Mouse (Mus musculus): ENCODE data around the gene Pip5k1b.

Pip5k1b gene

DNA sequence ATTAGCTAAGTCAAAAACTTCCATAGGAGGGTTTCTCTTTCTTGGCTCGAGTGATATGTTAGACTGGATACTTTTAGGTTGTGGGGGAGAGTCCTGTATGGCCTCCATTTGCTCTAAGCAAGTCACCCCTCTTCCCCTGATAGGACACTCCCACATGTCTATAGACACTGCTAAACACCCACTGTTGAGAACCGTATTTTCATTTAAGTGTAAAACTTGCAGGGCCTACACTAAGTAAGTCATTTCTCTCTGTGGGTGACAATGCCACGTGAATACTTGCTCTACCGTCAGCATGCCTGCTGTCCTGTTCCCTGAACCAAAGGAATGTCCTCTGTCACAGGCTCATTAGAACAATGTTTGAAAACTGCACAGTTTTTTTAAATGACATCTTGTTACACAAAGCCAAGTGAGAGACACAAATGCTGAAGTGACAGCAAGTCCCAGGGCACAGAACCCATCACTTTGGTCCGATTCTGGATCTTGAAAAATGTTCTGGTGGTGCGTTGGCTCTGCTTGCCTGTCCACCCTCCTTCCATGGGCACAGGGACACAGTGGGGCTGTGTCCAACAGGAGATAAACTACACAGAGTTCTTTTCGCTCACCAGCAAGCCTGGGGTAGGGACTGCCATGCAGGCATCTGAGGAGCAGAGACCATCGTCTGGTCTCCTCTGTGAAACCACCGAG is 138.6 kb downstream of the Pip5k1b start:
- DNase-seq (ENCODE audit: low spot score) = no peak

DNA sequence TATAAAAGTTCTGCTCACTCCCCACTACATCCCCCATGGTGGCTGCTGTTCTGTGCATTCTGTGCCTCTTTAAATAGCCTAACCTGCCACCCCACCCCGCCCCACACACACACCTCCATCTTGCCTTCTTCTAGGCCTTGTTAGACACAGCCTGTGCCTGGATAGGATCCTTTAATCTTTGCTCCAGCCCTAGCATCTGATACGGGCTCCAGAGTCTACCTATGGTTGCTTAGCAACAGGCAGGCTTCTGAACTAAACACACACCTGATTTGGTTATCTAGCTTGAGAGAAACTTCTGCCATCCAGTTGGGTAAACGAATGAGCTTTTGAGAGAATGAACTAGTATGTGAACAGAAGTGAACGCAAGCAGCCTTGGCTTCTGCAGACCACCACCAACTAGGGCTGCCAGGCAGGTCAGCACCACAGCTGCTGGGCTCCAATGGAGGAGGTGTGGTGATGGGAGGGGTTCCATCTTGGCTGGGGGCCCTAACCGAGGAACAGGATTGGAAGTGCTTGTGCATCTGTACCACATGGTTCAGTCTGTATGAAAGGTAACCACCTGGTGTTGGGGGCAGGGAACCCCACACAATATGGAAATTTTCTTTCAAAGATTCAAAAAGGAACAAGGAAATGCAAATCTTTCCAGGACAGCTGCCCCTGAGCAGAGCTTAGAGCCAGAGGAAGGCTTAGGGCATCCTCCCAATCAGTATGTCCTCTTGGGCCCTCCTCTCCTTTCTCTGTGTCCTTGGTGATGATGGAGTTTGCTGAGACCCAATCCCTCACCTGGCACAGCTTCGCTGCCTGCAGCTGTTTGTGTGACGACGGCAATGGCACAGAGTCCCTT is 139.7 kb downstream of the Pip5k1b start:
- DNase-seq (ENCODE audit: low spot score) = no peak

DNA sequence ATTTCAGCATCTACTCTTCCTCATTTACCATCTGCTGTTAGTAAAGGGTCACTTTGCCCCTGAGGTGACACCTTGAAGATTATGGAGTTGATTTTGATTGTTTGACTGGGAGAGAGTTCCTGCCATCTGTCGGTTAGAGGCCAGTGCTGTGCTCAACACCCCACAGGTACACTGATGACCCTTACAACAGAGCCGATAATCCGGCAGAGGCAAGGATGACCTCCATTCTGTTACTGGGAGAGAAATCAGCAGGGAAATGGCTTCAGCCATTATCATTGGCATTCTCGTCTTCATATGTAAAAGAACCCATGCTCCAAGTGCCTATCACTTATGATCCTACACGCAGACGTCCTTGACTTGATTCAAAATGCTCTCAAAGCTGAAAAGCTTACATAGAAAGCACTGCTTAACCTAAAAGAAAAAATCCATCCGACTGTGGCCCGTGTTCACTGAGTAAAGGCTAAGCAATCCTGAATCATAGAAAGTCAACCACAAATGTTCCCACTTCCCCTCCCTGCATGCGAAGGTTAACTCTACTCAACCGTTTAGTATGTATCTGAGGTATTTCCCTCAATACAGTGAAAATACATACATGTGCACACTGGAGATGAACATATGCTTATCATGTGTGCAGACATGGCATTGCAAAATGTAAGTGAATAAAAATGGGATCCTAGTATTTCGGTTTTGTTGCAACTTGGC is 146.7 kb downstream of the Pip5k1b start:
- DNase-seq (ENCODE audit: low spot score) = no peak

DNA sequence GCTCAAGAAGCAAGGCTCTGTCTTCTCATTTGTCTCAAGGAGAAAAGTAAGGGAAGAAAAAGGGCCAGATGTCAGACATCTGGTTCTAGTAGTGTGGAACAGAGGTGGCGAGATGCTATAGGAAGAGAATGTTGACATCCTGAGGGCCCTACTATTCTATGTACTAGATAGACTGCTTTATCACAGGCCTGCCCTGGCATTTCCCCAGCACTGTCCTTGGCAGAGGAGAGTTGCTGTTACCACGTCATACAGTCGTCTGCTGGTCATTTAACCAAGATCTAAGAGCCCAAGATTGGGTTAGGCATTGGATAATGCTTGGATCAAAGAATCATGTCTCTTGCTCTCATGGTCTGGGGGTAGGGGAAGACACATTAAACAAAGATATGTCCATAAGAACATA is 151.0 kb downstream of the Pip5k1b start:
- DNase-seq (ENCODE audit: low spot score) = no peak

DNA sequence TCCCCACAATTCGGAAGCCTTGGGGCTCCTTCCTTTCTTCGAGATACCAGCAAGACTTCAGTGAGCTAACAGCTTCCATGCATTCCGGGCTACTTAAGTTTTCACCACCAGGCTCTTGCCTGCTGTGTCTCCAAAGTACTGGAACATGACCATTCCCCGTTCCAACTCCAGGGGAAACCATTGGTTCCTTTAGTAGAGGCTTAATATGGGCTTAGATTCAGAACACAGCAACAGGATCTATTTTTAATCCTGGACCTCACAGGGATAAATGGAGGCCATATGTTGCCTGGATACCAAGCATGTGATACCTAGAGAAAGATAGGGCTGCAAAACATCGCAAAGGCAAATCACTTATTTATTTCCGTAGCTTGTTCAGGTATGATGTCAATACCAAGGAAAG is 152.4 kb downstream of the Pip5k1b start:
- no peak for DNase-seq (ENCODE audit: low spot score)

DNA sequence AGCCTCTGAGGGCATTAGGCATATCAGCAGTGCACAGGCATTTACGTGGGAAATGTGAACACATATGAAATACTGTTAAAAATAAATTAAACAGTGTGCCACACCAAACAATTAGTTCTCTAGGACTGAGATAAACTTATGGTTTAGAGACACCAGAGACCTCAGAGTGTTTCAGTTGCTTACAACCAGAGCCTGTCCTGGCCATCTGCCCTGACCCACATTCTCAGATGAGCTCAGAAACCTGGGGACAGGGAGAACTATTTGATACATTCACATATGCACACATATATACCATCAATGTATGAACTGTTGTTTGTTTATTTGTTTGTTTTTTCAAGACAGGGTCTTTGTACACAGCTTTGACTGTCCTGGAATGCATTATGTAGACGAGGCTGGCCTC is 161.8 kb downstream of the Pip5k1b start:
- no peak for DNase-seq (ENCODE audit: low spot score)

DNA sequence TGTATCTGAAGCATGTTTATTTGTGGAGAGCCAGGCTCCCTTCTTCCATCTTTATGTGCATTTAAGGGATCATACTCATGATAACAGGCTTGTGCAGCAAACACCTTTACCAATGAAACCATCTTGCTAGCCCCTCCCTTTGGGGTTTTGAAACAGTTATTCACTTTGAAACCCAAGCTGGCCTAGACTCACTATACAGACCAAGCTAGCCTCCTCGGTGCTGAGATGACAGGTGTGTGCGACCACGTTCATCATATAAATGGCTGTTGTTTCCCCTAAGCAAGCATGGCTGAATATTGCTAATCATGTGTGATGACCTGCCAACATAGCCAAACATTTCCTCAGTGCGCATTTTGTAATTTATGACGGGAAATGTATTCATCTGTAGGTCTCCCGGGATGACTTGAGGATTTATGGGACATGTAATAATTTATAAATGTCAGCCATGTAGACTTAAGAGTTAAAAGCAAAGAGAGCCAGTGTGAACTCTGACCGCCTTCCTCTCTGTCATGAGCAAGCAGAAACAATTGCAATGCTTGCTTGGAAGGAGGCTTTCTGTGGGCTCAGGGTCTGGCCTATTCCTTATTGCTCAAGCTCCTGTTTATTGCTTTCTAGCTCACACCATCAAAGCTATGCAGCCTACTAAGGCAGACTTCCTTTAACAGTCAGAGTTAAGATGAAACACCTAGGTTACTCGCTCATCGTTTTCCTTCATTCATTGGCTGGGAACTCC is 164.0 kb downstream of the Pip5k1b start:
- DNase-seq (ENCODE audit: low spot score) = peak; percentile 41

DNA sequence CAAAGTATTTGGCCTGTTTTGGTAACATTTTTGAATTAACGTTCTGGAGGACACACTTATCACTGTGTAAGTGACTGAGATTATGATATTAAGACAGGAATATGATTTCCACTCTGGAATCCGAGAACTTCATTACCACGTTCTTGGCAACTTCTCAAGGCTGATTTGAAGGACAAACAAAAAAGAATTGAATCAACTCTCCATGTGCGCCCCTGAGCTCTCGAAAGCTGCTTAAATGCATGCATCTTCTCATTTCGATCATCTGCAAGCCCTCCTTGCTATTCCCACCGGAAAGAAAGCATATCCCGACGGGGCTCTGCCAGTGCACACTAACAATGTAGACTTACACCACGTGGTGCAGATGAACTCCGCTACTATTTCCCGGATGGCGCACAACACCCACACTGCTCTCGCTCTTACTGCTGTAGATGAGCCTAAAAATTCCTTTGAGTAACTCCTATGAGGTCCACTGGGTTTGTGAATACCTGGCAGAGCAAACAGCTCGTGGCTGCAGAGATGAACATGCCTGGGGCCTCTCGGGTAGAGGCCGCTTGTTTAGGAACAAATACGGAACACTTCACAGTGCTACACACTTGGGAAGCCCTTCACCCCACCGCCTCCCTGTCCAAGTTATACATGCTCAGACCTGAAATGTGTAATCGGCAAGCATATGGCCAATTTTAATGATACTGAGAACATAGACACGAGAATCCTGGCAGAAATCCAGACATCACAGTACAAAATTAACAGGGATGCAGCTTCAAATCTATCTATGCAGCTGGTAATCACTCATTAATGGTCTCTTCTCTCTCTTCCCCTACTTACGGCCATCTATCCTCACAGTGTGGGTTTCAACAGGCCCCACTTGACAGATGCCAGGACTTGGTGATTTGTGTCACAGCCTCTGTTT is 168.5 kb downstream of the Pip5k1b start:
- DNase-seq (ENCODE audit: low spot score) = no peak

DNA sequence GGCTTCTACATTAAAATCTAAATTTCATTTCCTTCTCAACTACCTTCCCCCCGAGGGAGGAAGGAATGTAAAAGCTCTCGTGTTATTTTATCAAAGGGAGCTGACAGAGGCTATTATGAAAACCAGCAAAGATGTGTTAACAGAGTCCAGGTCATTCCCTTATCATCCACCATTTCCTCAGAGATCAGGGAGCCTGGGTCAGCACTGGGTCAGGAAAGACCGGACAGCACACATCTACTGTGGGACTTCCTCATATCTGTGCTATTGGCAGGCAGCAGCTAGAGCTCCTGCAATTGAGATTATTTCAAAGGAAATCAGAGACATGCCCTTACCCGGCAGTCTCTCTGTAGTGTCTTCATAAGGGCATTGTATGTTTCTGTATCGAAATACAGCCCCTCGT is 177.2 kb downstream of the Pip5k1b start:
- no peak for DNase-seq (ENCODE audit: low spot score)

DNA sequence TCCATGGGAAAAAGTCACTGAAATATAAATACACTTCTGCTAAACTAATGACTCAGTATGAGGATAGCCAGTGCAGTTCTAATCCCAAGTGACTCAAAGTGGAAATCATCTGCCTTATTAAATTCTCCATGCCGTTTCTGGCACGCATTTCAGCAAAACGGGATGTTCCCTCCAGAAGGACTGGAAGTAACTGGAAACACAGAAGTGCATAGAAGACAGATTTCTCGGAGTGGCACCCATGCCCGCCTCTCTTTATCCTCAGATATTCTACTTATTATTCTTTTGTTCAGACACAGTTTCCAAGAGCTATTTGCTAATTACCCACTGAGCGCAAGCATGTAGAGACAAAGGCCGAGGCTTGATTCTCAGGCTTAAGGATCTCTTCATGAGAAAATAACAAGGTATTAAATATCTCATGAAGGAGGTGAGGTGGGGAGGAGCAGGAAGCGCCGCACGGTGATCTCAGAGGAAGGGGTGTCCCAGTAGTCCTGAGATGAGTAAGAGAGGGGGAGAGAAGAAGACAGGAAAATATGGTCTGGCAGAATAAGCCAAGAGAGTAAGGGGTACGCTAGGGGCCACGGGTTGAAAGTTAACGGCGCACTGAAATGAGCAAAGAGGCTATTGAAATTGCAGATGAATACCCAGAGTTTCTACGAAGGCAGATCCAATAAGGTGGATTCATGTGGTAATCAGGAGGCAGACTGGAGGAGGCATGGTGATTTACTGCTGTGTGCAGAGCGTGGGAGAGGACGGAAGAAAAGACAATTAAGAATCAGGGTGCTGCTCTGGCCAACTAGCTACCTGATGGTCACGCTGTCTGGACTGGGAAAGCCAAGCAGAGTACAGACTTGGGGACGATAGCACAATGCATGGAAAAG is 183.7 kb downstream of the Pip5k1b start:
- peak; percentile 22 for DNase-seq (ENCODE audit: low spot score)

DNA sequence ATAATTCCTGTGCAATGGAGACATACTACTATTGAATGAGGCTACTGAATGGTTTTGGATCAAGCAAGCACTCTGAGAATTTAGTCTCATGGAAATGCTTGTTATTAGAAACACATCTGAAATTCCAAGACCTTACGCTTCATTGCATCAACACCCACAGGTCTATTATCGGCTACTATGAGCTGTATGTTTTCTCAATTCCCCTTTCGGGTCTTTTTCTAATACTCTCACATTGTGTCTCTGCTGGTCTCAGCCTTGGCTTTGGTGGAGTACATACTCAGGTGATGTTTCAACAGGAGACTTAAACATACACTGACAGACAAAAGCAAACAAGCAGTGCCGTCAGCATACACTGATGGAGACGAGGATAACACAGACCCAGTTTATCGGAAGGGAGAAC is 187.3 kb downstream of the Pip5k1b start:
- no peak for DNase-seq (ENCODE audit: low spot score)

DNA sequence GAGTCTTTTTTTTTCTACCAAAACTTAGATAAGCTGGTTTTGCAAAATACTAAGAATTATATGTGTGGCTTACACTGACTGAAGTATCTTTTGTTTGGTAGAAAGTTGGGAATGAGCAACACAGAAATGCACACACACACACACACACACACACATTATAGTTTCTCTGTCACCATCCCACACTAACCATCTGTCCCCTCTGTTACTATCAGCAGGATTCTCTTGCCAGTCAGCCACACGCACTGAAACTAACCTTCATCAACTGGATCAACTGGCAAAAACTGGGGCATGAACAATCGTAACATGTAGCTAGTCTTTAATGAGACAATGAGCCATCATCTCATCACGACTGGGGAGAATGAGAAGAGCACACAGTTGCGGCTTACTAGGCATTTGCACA is 187.9 kb downstream of the Pip5k1b start:
- DNase-seq (ENCODE audit: low spot score) = no peak

DNA sequence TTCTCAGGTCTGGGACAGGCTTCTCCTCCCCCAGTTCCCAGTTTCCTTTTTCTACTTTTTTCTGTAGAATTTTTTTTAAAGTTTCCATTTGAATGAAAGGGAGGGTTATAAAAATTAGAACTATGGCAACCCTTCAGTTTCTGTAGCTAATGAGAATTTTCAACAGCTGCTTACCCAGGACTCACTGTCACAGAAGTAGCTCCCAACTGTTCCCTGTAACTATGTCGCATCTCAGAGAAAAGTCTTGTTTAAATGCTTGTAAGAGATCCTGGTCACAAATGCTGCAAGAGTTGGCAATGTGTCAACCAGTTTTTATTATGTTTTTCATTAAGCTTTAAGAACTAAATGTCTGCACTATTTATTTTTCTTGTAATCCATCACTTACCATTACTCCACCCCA is 188.9 kb downstream of the Pip5k1b start:
- DNase-seq (ENCODE audit: low spot score) = no peak

DNA sequence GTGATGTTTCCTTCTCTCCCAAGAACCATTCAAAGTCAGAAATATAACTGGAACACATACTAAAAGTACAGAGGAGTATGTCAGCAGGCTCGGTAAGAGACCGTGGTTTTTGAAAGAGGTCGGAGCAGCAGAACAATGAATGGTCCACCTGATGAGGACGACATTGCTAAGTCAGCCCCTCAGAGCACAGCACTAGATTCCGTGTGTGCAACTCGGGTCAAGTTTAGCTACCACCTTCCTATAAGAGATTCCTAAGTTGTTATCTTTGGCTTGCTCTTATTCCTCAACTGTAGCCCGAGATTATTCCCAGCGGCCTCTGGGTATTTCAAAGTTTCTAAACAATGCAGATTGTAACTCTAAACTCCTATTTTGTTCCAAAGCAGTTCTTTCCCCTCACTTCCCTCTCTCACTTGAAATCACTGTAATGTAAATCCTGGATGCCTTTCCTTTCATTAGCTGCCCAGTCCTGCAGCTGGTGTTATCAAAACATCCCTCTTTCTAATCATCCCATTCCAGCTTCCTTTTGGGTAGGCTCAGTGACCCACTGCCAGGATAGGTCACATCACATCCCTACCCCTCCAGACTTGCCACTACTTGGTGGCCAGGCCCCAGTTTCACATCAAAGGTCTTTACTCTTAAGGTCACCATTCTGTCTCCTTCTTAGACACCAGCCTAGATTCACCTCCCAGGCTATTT is 192.9 kb downstream of the Pip5k1b start:
- peak; percentile 51 for DNase-seq (ENCODE audit: low spot score)

DNA sequence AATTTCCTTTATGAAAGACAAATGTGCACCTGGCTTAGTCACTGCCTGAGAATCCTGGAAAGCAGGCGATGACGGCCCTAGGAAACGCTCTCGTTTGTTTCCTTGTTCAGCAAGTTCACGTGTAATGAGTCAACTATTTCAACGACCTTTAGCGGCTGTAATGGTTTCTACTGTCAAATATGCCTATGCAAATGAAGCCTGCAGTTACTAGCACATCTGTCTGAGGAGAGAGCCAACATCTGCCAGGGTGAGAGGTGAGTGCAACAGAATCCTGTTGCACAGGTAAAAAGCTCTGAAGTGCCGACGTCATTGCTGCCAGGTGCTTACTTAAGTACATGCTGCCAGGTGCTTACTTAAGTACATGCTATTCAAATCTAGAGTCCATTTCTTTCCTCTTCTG is 196.4 kb downstream of the Pip5k1b start:
- no peak for DNase-seq (ENCODE audit: low spot score)

DNA sequence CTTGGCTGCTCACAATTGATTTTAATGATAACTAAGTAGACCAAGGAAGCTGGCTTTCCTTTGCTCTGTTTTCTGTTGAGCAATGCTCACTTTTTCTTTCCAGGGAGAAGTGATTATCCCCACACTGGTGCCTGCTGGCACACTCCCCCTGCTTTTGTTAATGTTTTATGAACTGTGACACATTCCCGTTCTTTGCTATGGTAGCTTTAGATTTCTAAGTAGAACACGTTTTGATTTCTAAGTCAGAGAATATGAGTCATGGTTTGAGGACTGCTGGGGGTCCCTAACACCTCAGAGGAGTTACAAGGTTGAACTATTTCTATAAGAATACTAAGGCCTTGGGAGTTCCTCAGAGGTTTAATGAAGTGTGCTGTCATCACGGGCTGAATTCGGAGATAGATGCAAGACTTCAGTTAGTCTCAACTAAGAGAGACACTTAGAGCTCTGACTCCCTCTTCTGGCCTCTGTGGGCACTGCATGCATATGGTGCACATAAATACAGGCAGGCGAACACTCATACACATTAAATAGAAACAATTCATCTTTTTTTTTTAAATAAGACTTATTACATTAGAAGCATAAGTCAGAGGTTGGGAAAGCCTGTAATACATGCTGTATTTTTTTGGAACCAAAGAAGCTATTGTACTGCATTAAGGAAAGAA is 203.2 kb downstream of the Pip5k1b start:
- no peak for DNase-seq (ENCODE audit: low spot score)

DNA sequence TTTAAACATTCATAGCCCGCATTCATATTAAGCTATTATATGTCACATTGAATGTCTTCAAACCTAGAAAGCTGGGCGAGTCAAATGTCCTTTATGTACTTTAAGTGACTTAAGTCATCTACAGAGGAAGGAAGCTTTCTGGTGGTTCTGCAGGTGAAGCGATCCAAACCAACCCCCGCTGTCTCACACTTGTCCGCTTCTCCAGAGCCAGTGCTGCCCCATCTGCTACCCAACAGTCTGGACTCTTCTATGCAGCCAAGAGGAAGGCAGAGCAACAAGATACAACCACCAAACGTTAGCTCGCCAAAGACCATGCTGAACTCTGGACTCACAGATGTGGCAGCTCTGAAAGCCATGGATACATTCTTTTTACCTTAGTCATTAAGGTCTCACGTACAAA is 211.2 kb downstream of the Pip5k1b start:
- DNase-seq (ENCODE audit: low spot score) = no peak

DNA sequence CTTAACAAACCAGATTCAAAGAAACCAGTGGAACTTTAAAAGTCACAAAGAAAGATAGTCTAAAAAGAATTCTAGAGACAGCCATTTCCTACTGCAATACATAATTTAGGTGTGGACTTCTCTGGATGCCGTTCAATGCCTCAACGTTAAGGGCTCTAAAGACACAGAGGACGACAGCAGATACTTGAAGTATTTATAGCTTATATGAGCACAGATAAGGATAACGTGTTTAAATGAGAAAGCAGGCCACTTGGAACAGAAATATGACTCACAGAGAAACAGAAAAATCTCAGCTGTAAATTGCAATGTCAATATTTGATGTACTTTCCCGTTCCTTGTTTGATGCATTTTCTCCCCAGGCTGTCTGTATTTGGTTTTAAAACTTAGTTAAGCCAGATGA is 212.9 kb downstream of the Pip5k1b start:
- DNase-seq (ENCODE audit: low spot score) = no peak
